Mouse (Mus musculus) embryonic facial prominence, embryonic 13.5 days (tissue): Measurements from ENCODE around the gene Ndufs7. TPM values are rescaled to one million over a fixed set of nuclear protein-coding genes. Genes with fewer than 3 reads are reported as not detected.

Experiments used
- ATAC-seq: fragments of 200-750 bp; cut with Nextera tagmentation; 2 replicates; pipeline ENCODE4 v1.8.0; 2017; ENCODE audit warnings: low read depth; ENCODE audit not compliant: insufficient number of reproducible peaks, insufficient read depth, low FRiP score, low TSS enrichment
- H3K27ac ChIP-seq: fragments of 300-500 bp; sonication (generic); 2 replicates; pipeline ENCODE4 v1.5.1; 2015; ENCODE audit warnings: moderate library complexity, mild to moderate bottlenecking, inconsistent platforms
- H3K27me3 ChIP-seq: fragments of 300-500 bp; sonication (generic); 2 replicates; pipeline ENCODE4 v1.6.1; 2015; ENCODE audit warnings: mild to moderate bottlenecking, inconsistent platforms
- H3K36me3 ChIP-seq: fragments of 300-500 bp; sonication (generic); 2 replicates; pipeline ENCODE4 v1.6.1; 2015; ENCODE audit warnings: mild to moderate bottlenecking, inconsistent platforms
- H3K4me1 ChIP-seq: fragments of 300-500 bp; sonication (generic); 2 replicates; pipeline ENCODE4 v1.6.1; 2015; ENCODE audit warnings: inconsistent platforms
- H3K4me2 ChIP-seq: fragments of 300-500 bp; sonication (generic); 2 replicates; pipeline ENCODE4 v1.6.1; 2015; ENCODE audit warnings: moderate library complexity, mild to moderate bottlenecking, inconsistent platforms
- H3K4me3 ChIP-seq: fragments of 300-500 bp; sonication (generic); 2 replicates; pipeline ENCODE4 v1.5.1; 2015; ENCODE audit warnings: mild to moderate bottlenecking, inconsistent platforms
- H3K9ac ChIP-seq: fragments of 300-500 bp; sonication (generic); 2 replicates; pipeline ENCODE4 v1.6.1; 2015; ENCODE audit warnings: mild to moderate bottlenecking, inconsistent platforms
- H3K9me3 ChIP-seq: fragments of 300-500 bp; sonication (generic); 2 replicates; pipeline ENCODE4 v1.6.1; 2016; ENCODE audit warnings: inconsistent platforms
- WGBS: fragments of 180-500 bp; shearing (Covaris S2); methylation state at CpG from one replicate; pipeline ENCODE4 v1.1.7; 2015; ENCODE audit warnings: mixed read lengths; 5-methylcytosine and 5-hydroxymethylcytosine counted together
- polyA plus RNA-seq: library from polyadenylated mRNA; unstranded; fragments of >200 nt; fragmentation: Nextera tagmentation; extraction: Ambion mirVana; gene quantifications from 2 replicates; pipeline ENCODE4 v1.2.1, GENCODE M21; 2015

The Ndufs7 gene
- polyA plus RNA-seq, 1 experiment from 2014 or later, result 299 TPM

DNA sequence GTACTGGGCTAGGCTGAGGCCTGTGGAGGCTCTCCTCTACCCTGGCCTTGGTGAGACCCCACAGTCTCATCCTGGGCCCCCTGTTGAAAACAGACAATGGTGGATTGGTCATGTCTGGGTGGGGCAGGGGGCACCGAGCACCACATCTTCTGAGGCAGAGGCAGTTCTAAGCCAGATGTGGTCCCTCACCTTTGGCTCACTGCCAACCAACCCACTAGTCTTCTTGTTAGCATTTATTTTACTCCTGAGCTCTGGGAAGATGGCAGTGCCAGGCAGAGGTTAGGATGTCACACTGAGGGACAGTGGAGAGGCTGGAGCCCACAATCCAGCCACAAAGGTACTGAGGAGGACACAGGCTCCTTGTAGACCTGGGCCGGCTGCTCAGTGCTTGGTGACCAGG is 9.0 kb downstream of the Ndufs7 start:
- H3K4me3 ChIP-seq, result no peak overlapping the region
- no peak overlapping the region for H3K27ac ChIP-seq
- WGBS, result 81% methylated on average over 2 of the region's 2 CpGs
- H3K9ac ChIP-seq, result peak overlapping the region; percentile 27; the same call in 1 of the 2 replicates
- peaks cover 61% of the 10 kb centered on the region for H3K36me3 ChIP-seq
- no peaks in the 10 kb centered on the region for H3K9me3 ChIP-seq
- no peak overlapping the region for H3K4me2 ChIP-seq
- H3K27me3 ChIP-seq, result no peaks in the 10 kb centered on the region
- peaks cover 27% of the 10 kb centered on the region for H3K4me1 ChIP-seq
- no peak for ATAC-seq

DNA sequence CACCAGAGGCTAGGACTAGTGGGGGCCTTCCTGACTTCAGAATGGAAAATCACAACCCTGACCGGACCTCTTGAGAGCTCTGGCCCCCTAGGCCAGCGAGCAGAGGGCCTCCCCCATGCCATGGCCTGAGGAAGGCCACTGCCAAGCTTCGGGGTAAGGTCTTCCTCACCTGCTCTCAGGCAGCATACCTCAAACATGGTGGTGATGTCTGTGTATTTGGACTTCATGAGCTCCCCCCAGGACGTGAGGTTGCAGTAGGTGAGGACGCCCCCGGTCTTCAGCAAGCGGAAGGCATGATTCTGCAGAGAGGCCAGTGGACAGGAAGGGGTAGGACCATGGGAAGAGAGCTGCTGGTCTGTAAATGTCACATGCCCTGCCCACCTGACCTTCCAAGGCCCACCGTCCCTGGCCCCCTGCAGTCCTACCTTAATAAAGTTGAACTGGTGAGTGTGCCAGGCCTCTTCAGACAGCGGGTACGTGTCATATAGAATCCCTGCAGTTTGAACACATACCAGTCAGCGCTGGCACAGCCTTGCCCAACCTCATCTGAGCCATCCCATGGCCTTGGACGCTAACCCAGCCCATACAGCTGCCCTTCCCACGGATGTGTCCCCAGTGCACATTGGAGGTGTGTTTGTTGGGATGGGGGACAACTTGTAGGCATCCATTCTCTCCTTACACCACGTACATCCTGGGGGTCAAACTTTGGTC is 10.0 kb downstream of the Ndufs7 start:
- peaks cover 52% of the 10 kb centered on the region for H3K36me3 ChIP-seq
- H3K27me3 ChIP-seq, result no peaks in the 10 kb centered on the region
- H3K9ac ChIP-seq, result no peak overlapping the region
- no peak overlapping the region for H3K4me3 ChIP-seq
- peaks cover 27% of the 10 kb centered on the region for H3K4me1 ChIP-seq
- H3K9me3 ChIP-seq, result no peaks in the 10 kb centered on the region
- no peak for ATAC-seq
- H3K4me2 ChIP-seq, result peak overlapping the region; percentile 77; the same call in 1 of the 2 replicates
- 88% methylated on average over 14 of the region's 14 CpGs for WGBS
- H3K27ac ChIP-seq, result no peak overlapping the region

DNA sequence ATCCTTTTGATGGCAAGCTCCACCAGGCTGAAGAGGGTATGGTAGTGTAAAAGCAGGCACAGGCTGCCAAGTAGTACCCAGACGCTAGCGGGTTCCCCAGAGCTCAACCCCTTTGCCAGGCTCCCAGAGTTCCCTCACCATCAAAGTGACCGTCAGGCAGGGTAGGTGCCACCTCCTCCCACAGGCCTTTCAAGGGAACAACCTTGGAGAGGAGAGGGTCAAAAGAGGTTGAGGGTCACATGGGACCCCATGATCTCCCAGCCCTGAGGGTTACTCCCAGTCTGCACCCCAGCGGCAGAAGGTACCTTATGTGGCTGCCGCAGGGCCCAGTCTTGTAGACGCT is 10.5 kb downstream of the Ndufs7 start:
- H3K4me1 ChIP-seq, result peaks cover 30% of the 10 kb centered on the region
- no peaks in the 10 kb centered on the region for H3K27me3 ChIP-seq
- peak overlapping the region; percentile 77 for H3K4me2 ChIP-seq
- H3K9ac ChIP-seq, result peak overlapping the region; percentile 74
- ATAC-seq, result no peak
- 80% methylated on average over 6 of the region's 6 CpGs for WGBS
- peaks cover 46% of the 10 kb centered on the region for H3K36me3 ChIP-seq
- no peak overlapping the region for H3K27ac ChIP-seq
- peak overlapping the region; percentile 49; the same call in 1 of the 2 replicates for H3K4me3 ChIP-seq
- H3K9me3 ChIP-seq, result no peaks in the 10 kb centered on the region

DNA sequence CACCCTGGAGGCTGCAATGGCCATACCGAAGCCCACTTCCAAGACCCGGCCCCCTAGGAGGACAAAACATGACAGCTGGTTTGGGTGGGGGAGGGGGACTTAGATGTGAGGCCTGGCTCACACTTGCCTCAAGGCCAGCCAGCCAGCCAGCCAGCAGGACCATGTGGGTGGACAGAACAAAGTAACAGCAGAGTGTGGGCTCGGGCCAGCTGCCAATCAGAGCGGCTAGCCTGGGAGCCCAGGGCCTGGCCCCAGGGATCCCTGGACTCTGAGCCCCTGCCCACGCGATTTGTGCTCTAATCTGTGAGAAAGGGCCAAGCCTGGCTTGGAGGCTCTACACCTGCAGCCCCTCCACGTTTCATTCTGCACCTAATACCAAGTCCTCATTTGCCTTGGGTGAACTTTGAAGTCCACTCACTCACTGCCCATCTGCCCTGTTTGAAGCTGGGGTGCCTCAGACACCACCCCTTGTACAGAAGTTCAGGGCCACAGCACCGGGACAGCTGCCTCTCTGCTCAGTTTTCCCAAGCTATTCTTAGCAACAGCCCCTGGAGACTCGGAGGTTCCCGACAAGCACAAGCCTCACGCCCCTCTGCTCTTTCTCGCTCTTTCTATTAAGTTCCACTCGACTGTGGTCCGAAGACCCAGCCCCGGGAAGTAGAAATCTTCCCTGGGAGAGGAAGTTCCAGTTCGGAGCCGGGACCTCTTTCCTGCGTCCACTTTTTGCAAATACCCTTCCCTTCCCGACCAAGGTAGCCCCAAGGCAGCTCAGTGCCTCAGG is 11.1 kb downstream of the Ndufs7 start:
- Histone ChIP-seq H3K9ac (peak overlapping the region; percentile 74), H3K9me3 (no peaks in the 10 kb centered on the region), H3K27me3 (no peaks in the 10 kb centered on the region), H3K27ac (peak overlapping the region; percentile 96), H3K4me1 (peaks cover 30% of the 10 kb centered on the region), H3K36me3 (peaks cover 40% of the 10 kb centered on the region), H3K4me2 (peak overlapping the region; percentile 77), H3K4me3 (peak overlapping the region; percentile 49)
- WGBS, result 9% methylated on average over 19 of the region's 19 CpGs
- no peak for ATAC-seq

DNA sequence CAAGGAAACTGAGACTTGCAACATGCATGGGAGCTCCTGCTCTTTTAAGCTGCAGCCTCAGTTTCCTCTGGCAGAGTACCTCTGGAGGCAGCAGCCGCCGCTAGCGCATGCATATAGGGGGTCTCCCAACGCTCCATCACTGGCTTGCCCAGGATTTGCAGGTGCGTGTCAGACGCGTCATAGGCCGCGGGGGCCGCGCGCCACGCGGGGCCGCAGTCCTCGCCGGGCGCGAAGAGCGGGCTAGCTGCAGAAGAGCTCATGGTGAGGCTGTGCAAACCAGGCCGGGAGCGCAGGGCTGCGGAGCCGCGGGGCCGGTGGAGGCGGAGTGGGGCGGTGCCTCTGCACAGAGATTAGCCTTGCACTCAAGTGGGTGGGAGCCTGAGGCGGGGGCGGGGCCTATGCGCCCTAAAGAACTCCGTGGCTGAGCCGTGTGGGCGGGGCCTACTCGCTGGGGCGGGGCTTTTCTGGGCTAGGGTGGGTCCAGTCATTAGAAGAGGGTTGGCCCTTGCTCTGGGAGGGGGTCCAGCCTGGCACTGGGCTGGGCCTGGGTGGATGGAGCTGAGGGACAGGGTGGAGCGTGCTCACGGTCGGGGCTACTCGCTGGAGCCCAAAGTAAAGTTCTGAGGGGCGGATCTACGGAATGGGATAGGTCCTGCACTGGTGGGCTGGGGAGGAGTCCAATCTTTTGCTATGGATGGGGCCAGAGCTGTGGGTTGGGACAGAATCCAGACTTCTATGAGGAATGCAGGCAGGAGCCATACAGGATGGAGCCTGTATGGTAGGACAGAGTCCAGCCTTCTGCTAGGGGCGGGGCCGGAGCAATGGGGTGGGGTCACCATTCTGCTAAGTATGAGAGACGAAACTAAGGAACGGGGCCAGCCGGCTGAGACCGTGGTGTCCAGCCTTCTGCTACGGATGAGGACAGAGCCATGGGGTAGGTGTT is 12.0 kb downstream of the Ndufs7 start, which contains the start of the genes Gamt and Dazap1:
Gene Gamt, minus strand, starts transcription at position 371 of the 943 bp plus-strand sequence.
Gene Dazap1, plus strand, starts transcription at position 845 of the 943 bp plus-strand sequence.
- WGBS, result under 1% methylated on average over 49 of the region's 49 CpGs
- ATAC-seq, result peak; percentile 91

DNA sequence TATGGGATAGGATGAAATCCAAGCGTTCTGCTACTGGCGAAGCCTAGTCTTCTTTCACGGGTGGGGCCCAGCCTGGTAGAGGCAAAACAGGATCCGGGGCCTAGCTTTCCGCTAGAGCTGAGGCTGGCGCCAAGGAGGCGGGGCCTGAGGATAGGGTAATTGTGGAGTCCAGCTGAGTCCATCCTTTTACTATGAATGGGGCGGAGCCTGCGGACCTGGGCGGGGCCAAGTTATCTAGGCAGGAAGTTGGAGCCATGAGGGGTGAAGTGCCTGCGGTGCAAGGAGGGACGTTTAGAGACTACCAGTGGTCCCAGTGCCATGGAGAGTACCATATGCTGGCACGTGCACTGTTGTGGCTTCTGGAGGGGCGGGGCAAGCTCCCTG is 12.7 kb downstream of the Ndufs7 start:
- H3K4me3 ChIP-seq, result peak overlapping the region; percentile 49
- H3K27ac ChIP-seq, result peak overlapping the region; percentile 96
- peaks cover 25% of the 10 kb centered on the region for H3K36me3 ChIP-seq
- H3K9ac ChIP-seq, result peak overlapping the region; percentile 69
- ATAC-seq, result peak; percentile 27
- H3K27me3 ChIP-seq, result no peaks in the 10 kb centered on the region
- H3K4me2 ChIP-seq, result peak overlapping the region; percentile 77
- no peaks in the 10 kb centered on the region for H3K9me3 ChIP-seq
- 0% methylated on average over 14 of the region's 14 CpGs for WGBS
- peaks cover 40% of the 10 kb centered on the region for H3K4me1 ChIP-seq

More for the DNA sequence above, 12.0 kb downstream of the Ndufs7 start, which contains the start of the genes Gamt and Dazap1:
- peak within 1 kb of the TSS; percentile 77 for H3K4me2 ChIP-seq
- H3K4me3 ChIP-seq, result peak within 1 kb of the TSS; percentile 49
- no peaks in the 10 kb centered on the region for H3K9me3 ChIP-seq
- peaks cover 34% of the 10 kb centered on the region for H3K4me1 ChIP-seq
- H3K9ac ChIP-seq, result peak within 1 kb of the TSS; percentile 74
- H3K27me3 ChIP-seq, result no peaks in the 10 kb centered on the region
- H3K27ac ChIP-seq, result peak within 1 kb of the TSS; percentile 96
- H3K36me3 ChIP-seq, result peaks cover 32% of the 10 kb centered on the region

DNA sequence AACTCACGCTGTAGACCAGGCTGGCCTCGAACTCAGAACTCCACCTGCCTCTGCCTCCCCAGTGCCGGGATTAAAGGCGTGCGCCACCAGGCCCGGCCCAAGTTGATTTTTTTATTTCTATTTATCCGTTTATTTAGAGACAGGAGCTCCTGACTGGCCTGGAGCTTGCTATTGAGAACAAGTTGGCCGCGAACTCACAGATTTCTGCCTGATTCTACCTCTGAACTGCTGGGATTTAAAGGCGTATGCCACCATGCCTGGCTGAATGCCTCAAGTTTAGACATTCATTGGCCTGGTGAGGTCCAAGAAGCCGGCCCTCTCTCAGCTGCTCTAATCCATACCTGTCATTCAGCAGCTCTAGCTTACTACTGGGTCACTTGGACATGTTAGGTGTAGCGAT is 13.2 kb downstream of the Ndufs7 start:
- peak overlapping the region; percentile 49 for H3K4me3 ChIP-seq
- peak overlapping the region; percentile 69 for H3K9ac ChIP-seq
- H3K4me1 ChIP-seq, result peaks cover 46% of the 10 kb centered on the region
- WGBS, result 76% methylated on average over 12 of the region's 12 CpGs
- H3K36me3 ChIP-seq, result peaks cover 23% of the 10 kb centered on the region
- no peaks in the 10 kb centered on the region for H3K27me3 ChIP-seq
- H3K9me3 ChIP-seq, result no peaks in the 10 kb centered on the region
- H3K27ac ChIP-seq, result peak overlapping the region; percentile 96
- no peak for ATAC-seq
- H3K4me2 ChIP-seq, result peak overlapping the region; percentile 77

DNA sequence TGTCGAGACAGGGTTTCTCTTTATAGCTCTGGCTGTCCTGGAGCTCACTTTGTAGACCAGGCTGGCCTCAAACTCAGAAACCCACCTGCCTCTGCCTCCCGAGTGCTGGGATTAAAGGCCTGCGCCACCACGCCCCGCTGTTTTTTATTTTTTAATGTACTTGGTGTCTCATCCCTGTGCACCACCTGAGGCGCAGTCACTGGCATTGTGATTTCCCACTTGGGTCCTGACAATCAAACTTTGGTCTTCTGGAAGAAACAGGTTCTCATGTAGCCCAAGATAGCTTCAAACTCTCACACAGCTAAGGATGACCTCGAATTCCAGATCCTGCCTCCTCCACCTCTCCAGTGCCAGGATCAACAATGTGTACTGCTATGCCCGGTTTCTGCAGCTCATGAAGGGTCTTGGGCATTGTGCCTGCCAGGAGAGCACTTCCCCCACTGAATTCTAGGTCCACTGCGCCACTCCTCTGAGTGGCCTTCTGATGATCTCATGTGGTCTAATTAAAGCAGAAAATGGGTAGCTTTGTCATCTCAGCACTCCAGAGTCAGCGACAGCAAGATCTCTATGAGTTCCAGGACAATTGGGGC is 13.9 kb downstream of the Ndufs7 start:
- H3K36me3 ChIP-seq, result peaks cover 24% of the 10 kb centered on the region
- no peaks in the 10 kb centered on the region for H3K9me3 ChIP-seq
- no peak overlapping the region for H3K9ac ChIP-seq
- H3K27ac ChIP-seq, result no peak overlapping the region
- H3K4me2 ChIP-seq, result no peak overlapping the region
- no peak overlapping the region for H3K4me3 ChIP-seq
- no peaks in the 10 kb centered on the region for H3K27me3 ChIP-seq
- WGBS, result 94% methylated on average over 10 of the region's 10 CpGs
- peaks cover 53% of the 10 kb centered on the region for H3K4me1 ChIP-seq
- no peak for ATAC-seq

DNA sequence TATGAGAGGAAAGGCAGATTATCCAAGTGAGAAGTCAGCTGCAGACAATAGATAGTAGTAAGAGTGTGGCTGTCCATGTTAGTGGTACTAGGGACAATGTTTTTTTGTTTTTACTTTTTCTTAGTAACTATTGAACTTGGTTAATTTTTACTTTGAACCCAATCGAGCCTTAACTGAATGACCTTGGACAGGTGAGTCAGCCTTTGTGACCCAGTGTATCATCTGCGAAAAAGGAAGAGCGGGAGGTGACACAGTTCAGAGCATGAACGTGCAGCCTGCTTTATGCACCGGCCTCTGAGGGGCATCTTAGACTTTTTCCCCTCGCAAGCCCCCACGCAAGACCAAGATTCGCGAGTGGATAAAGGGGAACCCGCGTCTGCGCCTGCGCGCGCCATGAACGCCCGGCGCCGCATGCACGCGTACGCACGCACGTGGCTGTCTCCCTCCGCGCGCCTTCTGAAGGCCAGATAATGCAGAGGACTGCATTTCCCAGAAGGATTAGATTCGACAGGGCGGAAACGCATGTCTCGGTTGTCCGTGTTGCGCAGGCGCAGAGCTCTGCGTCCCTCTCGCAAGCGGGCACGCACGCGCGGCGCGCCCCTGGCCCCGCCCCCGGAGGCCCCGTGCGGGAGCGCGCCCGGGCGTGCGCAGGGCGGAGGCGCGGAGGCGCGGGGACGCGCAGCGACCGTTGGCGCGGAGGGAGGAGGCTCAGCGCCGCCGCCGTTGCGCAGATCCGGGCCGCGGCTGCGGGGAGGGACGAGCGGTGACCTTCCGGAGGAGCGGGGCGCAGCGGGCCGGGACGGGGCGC is 15.6 kb downstream of the Ndufs7 start:
- Histone ChIP-seq H3K36me3 (peaks cover 24% of the 10 kb centered on the region), H3K9me3 (no peaks in the 10 kb centered on the region), H3K27me3 (no peaks in the 10 kb centered on the region), H3K4me1 (peaks cover 56% of the 10 kb centered on the region), H3K4me3 (peak overlapping the region; percentile 90), H3K27ac (peak overlapping the region; percentile 64), H3K4me2 (peak overlapping the region; percentile 85), H3K9ac (peak overlapping the region; percentile 99)
- 2% methylated on average over 78 of the region's 81 CpGs for WGBS
- ATAC-seq, result 0 out of 2 replicates have a peak, but pooled peaks have one; percentile 40

DNA sequence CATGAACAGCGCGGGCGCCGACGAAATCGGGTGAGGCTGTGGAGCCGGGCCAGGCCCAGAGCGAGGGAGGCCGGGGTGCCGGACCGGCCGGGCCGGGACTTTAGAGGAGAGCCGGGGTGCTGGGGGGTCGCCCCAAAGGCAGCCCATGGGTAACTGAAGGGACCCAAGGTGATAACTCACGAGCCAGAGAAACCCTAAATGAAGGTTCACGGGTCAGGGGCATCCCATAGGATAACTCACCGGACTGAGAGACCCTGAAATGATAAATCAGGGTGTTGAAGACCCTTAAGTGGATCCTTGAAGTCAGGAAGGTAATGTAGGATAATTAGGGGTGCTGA is 16.2 kb downstream of the Ndufs7 start:
- H3K9me3 ChIP-seq, result no peaks in the 10 kb centered on the region
- no peak for ATAC-seq
- H3K4me2 ChIP-seq, result peak overlapping the region; percentile 85
- no peaks in the 10 kb centered on the region for H3K27me3 ChIP-seq
- peaks cover 25% of the 10 kb centered on the region for H3K36me3 ChIP-seq
- peak overlapping the region; percentile 99 for H3K9ac ChIP-seq
- H3K27ac ChIP-seq, result peak overlapping the region; percentile 64
- H3K4me1 ChIP-seq, result peaks cover 50% of the 10 kb centered on the region
- WGBS, result under 1% methylated on average over 18 of the region's 18 CpGs
- peak overlapping the region; percentile 90 for H3K4me3 ChIP-seq
